Comparison of ENCODE assay signal across 13 mouse cellular contexts in the genomic region with DNA sequence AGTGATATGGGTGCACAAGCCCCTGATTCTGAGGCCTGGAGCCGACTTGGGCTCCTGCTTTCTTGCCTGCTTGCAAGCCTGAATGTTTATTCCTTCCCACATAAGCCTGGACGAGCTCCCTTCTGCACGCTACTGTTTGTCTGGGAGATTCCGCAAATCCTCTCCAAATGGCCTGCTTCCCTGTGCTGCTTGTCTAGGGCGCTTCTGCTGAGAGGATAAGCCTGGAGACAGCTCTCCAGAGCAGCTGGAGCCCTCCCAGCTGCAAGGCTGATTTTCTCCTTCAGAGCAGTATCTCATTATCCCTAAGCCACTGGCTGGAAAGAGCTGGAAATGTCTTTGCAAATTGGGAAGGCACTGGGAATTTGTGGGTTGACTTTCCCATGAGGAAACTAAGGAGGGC. TPM values are rescaled to one million over a fixed set of nuclear protein-coding genes. Genes with fewer than 3 reads are reported as not detected.
A peak's percentile ranks its signal among the peaks of the same experiment; 100 is the strongest.
DNase-seq lines count a peak whose midpoint lies in the region; ATAC-seq lines count a peak whose summit lies in the region.
"Had no signal": no experiment of that assay in that cellular context is flagged by ENCODE, and none has a peak within 500 bp of the region (broad histone marks: within the 10 kb centered on the region; RNA-seq: fewer than 3 reads in every experiment).

No protein-coding gene starts in this region.

- H3K27ac ChIP-seq in hindbrain, embryonic 12.5 days: peak overlapping the region; percentile 26; the same call in 1 of the 2 replicates
- no peak overlapping the region for H3K27ac ChIP-seq in hindbrain, embryonic 16.5 days (ENCODE audit: low read depth, low read length)
- H3K27ac ChIP-seq in midbrain, embryonic 15.5 days: peak overlapping the region; percentile 57
- H3K27ac ChIP-seq: neural tube, embryonic 15.5 days had no signal

- H3K36me3 ChIP-seq in hindbrain, embryonic 12.5 days: no peaks in the 10 kb centered on the region
- no peaks in the 10 kb centered on the region for H3K36me3 ChIP-seq in hindbrain, embryonic 16.5 days (ENCODE audit: control insufficient read depth, insufficient read depth, low read length)
- H3K36me3 ChIP-seq in midbrain, embryonic 15.5 days (replicated peaks): no peaks in the 10 kb centered on the region
- H3K36me3 ChIP-seq: neural tube, embryonic 15.5 days had no signal

- 0 out of 2 replicates have a peak, but pooled peaks cover 4% of the 10 kb centered on the region for H3K4me1 ChIP-seq in hindbrain, embryonic 12.5 days
- H3K4me1 ChIP-seq in hindbrain, embryonic 16.5 days (ENCODE audit: control insufficient read depth, insufficient read depth, low read depth, low read length): no peaks in the 10 kb centered on the region
- H3K4me1 ChIP-seq in midbrain, embryonic 15.5 days: peaks cover 7% of the 10 kb centered on the region; the same call in 1 of the 2 replicates
- H3K4me1 ChIP-seq: neural tube, embryonic 15.5 days had no signal

- no peak overlapping the region for H3K9ac ChIP-seq in hindbrain, embryonic 12.5 days
- H3K9ac ChIP-seq in hindbrain, embryonic 16.5 days (ENCODE audit: low read depth, low read length): no peak overlapping the region; the same call in 1 of the 2 replicates
- no peak overlapping the region for H3K9ac ChIP-seq in midbrain, embryonic 15.5 days
- H3K9ac ChIP-seq: lung, embryonic 14.5 days; neural tube, embryonic 15.5 days had no signal

- peak; percentile 56 to 65 for DNase-seq in right cerebral cortex, postnatal 10 days (ENCODE audit: low spot score in 2 of 2)
- DNase-seq in right cerebral cortex, postnatal 36 days (ENCODE audit: low spot score in 2 of 2): no peak
- peak; percentile 26 for DNase-seq in yolk sac, embryonic 10.5 days (ENCODE audit: low spot score)
- DNase-seq: cerebellum, adult 2 months; lung, embryonic 14.5 days had no signal

- no peaks in the 10 kb centered on the region for H3K27me3 ChIP-seq in hindbrain, embryonic 12.5 days
- no peaks in the 10 kb centered on the region for H3K27me3 ChIP-seq in hindbrain, embryonic 16.5 days (replicated peaks; ENCODE audit: control insufficient read depth, insufficient read depth, low read length)
- H3K27me3 ChIP-seq in midbrain, embryonic 15.5 days (replicated peaks): no peaks in the 10 kb centered on the region
- H3K27me3 ChIP-seq: neural tube, embryonic 15.5 days had no signal

- no peak for ATAC-seq in hindbrain, embryonic 12.5 days (ENCODE audit: low FRiP score)
- ATAC-seq in hindbrain, embryonic 16.5 days: no peak
- ATAC-seq in midbrain, embryonic 15.5 days (replicated peaks): 0 out of 2 replicates have a peak, but pooled peaks have one; percentile 48
- ATAC-seq in inflammation-experienced regulatory T-cells, adult 6 months: no peak

- 79% methylated on average over 5 of the region's 5 CpGs for WGBS in hindbrain, embryonic 12.5 days
- 75% methylated on average over 5 of the region's 5 CpGs for WGBS in hindbrain, embryonic 16.5 days
- 35% methylated on average over 5 of the region's 5 CpGs for WGBS in midbrain, embryonic 15.5 days

- no peak overlapping the region for H3K4me2 ChIP-seq in hindbrain, embryonic 12.5 days (replicated peaks)
- H3K4me2 ChIP-seq in hindbrain, embryonic 16.5 days (ENCODE audit: low read length): no peak overlapping the region
- H3K4me2 ChIP-seq in midbrain, embryonic 15.5 days: no peak overlapping the region
- H3K4me2 ChIP-seq: lung, embryonic 14.5 days; neural tube, embryonic 15.5 days had no signal

- no peaks in the 10 kb centered on the region for H3K9me3 ChIP-seq in hindbrain, embryonic 12.5 days (replicated peaks)
- no peaks in the 10 kb centered on the region for H3K9me3 ChIP-seq in hindbrain, embryonic 16.5 days (ENCODE audit: control insufficient read depth, low read length)
- no peaks in the 10 kb centered on the region for H3K9me3 ChIP-seq in midbrain, embryonic 15.5 days
- H3K9me3 ChIP-seq: megakaryocyte, embryonic 14.5 days; neural tube, embryonic 15.5 days had no signal

- H3K4me3 ChIP-seq in hindbrain, embryonic 12.5 days: no peak overlapping the region
- no peak overlapping the region for H3K4me3 ChIP-seq in hindbrain, embryonic 16.5 days (ENCODE audit: low read length)
- no peak overlapping the region for H3K4me3 ChIP-seq in midbrain, embryonic 15.5 days
- H3K4me3 ChIP-seq: megakaryocyte, embryonic 14.5 days; neural tube, embryonic 15.5 days had no signal

RNA-seq across cellular contexts. Expression of gene Cyb5rl, which starts 8.7 kb away (rescaled TPM):
- polyA plus RNA-seq in hindbrain, embryonic 12.5 days (2016; fragmentation: Nextera tagmentation; extraction: Ambion mirVana): 4.1 and 4.5 TPM in 2 replicates
- 4.4 and 4.7 TPM in 2 replicates for polyA plus RNA-seq in hindbrain, embryonic 16.5 days (2015; fragmentation: Nextera tagmentation; extraction: Ambion mirVana)
- 3.7 and 4.7 TPM in 2 replicates for polyA plus RNA-seq in midbrain, embryonic 15.5 days (2015; fragmentation: Nextera tagmentation; extraction: Ambion mirVana)
- 10 to 100 TPM in 1 of 3 experiments, 1 to 10 TPM in 2; 5.4 to 10.4 (median 7.5) TPM for polyA plus RNA-seq in inflammation-experienced regulatory T-cells, adult 6 months (2017; shearing (Covaris generic))

RNA-seq across cellular contexts. Expression of gene Mrpl37, which starts 8.8 kb away (rescaled TPM):
- polyA plus RNA-seq in hindbrain, embryonic 12.5 days (2016; fragmentation: Nextera tagmentation; extraction: Ambion mirVana): 78.0 and 80.8 TPM in 2 replicates
- 83.2 and 86.8 TPM in 2 replicates for polyA plus RNA-seq in hindbrain, embryonic 16.5 days (2015; fragmentation: Nextera tagmentation; extraction: Ambion mirVana)
- polyA plus RNA-seq in midbrain, embryonic 15.5 days (2015; fragmentation: Nextera tagmentation; extraction: Ambion mirVana): 77.7 and 82.3 TPM in 2 replicates
- 10 to 100 TPM; 38.2 to 53.0 (median 44.6) TPM for polyA plus RNA-seq in inflammation-experienced regulatory T-cells, adult 6 months (2017; shearing (Covaris generic))

RNA-seq across cellular contexts. Expression of gene Cdcp2, which starts 21.2 kb away (rescaled TPM):
- 0.10 TPM in 1 of 2 replicates, not detected in the other for polyA plus RNA-seq in hindbrain, embryonic 12.5 days (2016; fragmentation: Nextera tagmentation; extraction: Ambion mirVana)
- 0.08 TPM in 1 of 2 replicates, not detected in the other for polyA plus RNA-seq in hindbrain, embryonic 16.5 days (2015; fragmentation: Nextera tagmentation; extraction: Ambion mirVana)
- polyA plus RNA-seq in midbrain, embryonic 15.5 days (2015; fragmentation: Nextera tagmentation; extraction: Ambion mirVana): not detected in 2 replicates
- not detected for polyA plus RNA-seq in inflammation-experienced regulatory T-cells, adult 6 months (2017; shearing (Covaris generic))
- polyA plus RNA-seq: cerebellum, adult 2 months; lung, embryonic 14.5 days; neural tube, embryonic 15.5 days; spleen, adult 2 months; thymus, postnatal 0 days had no signal

Comparison
In these comparisons a context has a peak if more than half of its experiments do, and no peak if none do; other contexts are left out.
1. DNase-seq: peak in right cerebral cortex, postnatal 10 days (2 of 2) and yolk sac, embryonic 10.5 days (single experiment); none in right cerebral cortex, postnatal 36 days (0 of 2).